Mouse (Mus musculus) spleen, postnatal 36 days (tissue): ENCODE measurements around the gene Fn3k.
A peak's percentile ranks its signal among the peaks of the same experiment; 100 is the strongest.

Source experiments
- DNase-seq, 2 experiments: peaks; one replicate each; pipeline ENCODE4 v3.0.0; 2022; ENCODE audit warnings: low spot score in 2 of 2, mixed read lengths in 1 of 2

Fn3k gene

GRCm38 (mm10) chr11:121434156-121435155, at the start of gene Fn3k:
Fn3k (plus strand) TSS chr11:121434913.
- DNase-seq = peak; percentile 86 to 89

DNA sequence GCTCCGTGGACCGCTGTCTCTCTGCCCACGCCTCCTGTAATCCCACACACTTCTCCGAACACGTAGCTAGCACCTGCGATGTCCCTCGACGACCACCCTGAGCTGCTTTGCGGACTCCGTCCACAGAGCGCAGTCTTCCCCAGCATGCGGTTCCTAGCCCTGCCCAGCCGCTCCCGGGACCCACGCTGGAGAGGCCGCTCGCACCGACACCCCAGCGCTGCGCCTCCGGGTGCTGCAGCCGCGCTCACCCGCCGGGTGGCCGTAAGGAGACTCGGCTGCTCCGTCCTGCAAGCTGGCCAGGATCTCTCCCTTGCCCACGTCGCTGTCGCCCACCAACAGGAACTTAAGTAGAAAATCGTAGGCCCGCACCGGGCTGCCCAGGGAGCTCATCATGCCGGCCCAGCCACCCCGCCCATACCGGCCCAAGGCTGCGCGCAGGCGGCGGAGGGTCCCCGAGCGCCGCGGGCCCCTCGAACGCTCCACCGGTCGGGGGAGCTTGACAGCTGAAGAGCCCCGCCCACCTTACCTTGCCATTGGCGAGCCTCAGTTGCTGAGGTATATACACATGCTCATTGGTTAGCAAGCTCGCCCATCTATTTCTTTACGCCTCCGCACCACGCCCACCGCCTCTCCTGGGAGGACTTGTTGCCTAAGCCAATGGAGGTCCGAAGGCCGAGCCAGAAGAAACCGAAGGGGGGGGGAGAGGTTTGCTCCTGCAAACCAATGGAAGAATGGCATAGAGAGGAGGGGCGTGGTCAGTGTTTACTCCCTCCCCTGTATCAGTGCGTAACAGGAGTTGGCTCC, 46.8 kb upstream of the Fn3k start, which contains the start of gene Rab40b:
Rab40b (minus strand) TSS at position 502 of the 804 bp plus-strand sequence.
- peak; percentile 55 to 69 for DNase-seq

DNA sequence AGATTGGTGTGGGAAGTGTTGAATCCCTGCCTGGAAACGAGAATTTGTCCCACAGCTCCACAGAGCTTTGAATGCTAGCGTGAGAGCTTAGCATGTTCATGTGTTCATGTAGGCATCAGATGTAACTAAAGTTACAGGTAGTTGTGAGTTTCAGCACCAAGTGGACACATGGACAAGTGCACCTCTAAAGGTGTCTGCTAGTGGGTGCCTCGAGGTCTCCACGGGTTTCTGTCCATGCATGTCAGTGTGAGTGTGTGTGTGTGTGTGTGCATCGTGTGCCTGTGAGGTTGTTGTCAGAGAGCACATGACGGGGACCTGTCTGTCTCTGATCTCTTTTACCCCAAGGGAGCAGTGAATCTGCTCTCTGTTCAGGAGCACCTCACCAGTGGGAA, 46.2 kb upstream of the Fn3k start:
- no peak for DNase-seq

DNA sequence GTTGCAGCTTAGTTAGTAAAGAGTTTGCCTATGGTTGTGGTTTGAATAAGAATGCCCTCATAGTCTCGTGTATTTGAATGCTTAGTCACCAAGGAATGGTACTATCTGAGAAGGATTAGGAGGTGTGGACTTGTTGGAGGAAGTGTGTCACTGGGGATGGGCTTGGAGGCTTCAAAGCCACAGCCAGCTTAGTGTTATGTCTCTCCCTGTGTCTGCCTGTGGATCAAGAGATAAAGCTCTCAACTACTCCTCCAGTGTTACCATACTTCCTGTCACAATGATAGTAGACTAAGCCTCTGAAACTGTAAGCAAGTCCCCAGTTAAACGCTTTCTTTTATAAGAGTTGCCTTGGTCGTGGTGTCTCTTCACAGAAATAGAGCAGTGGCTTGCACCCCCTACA, 43.9 kb upstream of the Fn3k start:
- no peak for DNase-seq

DNA sequence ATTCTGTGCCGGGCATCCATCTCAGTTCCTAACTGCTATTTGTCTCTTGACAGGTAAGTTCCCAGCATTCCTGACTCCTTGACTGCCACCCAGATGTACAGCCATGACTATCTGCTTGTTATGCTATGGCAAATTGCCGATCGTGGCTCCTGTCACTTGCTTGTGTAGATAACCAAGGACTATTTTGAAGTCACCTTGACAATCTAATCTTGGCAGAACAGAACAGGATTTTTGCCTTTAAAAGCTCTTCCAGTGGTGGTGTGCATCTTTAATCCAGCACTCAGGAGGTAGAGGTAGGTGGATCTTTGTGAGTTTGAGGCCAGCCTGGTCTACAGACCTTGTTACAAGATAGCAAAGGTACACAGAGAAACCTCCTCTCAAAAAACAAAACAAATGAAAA, 42.3 kb upstream of the Fn3k start:
- DNase-seq = no peak

GRCm38 (mm10) chr11:121407366-121408155, 27.2 kb upstream of the Fn3k start:
- no peak for DNase-seq

GRCm38 (mm10) chr11:121414762-121415161, 20.0 kb upstream of the Fn3k start:
- DNase-seq = no peak

DNA sequence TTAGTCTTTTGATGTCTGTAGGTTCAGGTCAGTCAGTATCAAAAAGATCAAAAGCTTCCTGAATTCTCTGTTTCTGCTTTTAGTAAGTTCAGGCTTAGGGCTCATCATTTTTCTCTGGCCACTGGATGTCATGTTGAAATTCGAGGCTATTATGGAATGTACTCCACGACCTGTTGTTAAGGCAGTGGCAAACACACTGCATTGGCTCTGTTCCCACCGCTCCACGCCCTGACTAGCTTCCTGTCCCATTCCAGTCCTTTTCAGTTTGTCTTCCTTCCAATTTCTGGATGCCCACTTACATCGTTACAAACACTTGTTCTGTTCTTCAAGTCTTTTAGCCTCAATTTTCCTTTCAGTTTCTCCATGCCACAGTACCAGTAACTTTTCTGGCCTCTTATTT, 19.4 kb upstream of the Fn3k start:
- no peak for DNase-seq

GRCm38 (mm10) chr11:121417971-121418370, 16.7 kb upstream of the Fn3k start:
- no peak for DNase-seq

DNA sequence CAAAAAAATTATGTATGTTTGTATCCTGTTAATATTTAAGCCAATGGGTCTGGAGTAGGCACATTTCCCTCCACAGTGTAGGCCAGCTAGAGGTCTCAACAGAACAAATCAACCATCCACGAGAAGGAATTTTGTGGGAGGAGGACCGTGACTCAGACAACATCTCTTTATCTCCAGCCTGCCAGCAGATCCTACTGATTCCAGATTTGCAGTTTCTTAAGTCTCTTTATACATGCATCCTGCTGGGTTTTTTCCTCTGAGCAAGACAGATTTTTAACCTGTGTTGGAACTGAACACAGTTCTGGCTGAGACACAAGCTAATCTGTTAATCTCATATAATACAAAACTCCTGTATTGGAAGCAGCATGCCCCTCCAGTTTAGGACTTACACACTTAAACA, 15.8 kb upstream of the Fn3k start:
- no peak for DNase-seq

GRCm38 (mm10) chr11:121420379-121420778, 14.3 kb upstream of the Fn3k start:
- DNase-seq = no peak

GRCm38 (mm10) chr11:121420830-121421552, 13.7 kb upstream of the Fn3k start, which contains the start of gene Fn3krp:
Fn3krp (plus strand) TSS chr11:121421401.
- peak; percentile 97 to 99 for DNase-seq

DNA sequence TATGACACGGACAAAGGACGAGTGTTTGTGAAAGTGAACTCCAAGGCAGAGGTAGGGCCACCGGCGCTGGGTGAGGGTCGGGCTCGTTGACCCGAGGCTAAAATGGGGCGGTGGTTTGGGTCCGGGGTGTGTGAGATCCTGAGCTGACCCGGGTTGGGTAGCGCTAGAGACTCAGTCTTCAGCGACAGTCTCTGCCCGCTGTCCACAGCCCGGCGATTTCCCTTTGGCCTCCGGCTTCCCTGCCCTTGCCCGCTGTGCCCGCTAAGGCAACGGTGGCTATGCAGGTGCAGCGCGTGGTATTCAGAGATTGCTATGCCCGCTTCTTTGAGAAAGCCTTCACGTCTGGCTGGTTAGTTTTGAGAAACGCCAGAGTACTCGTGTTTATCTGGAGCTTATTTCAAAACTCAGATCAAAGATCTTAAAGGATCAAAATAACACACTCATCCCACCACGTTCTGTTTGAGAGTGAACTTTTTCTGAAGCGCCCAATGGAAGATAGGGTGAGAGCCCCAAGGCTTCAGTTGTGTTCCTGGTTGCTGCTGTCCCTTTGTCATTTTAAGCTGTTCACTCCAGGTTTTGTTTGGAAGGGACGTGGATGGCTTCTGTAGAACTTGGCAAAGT, 13.1 kb upstream of the Fn3k start:
- peak in 1 of 2 experiments; percentile 4 for DNase-seq

DNA sequence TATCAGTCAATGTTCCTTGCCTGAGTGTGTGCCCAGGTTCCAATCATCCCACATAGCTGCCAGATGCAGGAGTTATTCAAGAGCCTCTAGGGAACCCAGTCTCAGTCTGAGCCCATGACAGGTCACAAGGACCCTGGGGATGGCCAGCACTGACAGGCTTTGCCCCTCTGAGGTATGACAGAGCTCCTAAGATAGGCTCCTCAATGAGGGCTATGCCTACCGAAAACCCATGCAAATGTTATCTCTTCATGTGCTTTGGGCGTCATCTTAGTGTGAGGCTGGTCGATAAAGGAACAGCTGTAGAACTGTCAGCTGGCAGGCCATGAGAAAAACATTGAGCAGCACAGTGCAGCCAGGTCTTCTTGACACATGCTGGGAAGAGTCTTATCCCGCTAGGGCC, 1.3 kb upstream of the Fn3k start:
- DNase-seq = peak; percentile 52 to 68

DNA sequence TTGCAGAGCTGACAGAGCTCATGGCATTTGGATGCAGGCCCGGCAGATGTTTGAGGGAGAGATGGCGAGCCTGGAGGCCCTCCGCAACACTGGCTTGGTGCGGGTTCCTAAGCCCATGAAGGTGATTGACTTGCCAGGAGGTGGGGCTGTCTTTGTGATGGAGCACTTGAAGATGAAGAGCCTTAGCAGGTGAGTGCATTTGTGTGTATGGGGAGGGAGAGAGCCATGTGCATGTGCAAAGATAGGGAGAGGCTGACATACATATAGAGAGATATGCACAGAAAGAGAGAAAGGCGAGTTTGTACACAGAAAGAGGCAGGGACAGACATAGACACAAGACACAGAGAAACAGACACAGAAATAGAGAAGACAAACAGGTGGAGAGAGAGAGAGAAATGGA, 2.5 kb downstream of the Fn3k start:
- peak in 1 of 2 experiments; percentile 16 for DNase-seq

DNA sequence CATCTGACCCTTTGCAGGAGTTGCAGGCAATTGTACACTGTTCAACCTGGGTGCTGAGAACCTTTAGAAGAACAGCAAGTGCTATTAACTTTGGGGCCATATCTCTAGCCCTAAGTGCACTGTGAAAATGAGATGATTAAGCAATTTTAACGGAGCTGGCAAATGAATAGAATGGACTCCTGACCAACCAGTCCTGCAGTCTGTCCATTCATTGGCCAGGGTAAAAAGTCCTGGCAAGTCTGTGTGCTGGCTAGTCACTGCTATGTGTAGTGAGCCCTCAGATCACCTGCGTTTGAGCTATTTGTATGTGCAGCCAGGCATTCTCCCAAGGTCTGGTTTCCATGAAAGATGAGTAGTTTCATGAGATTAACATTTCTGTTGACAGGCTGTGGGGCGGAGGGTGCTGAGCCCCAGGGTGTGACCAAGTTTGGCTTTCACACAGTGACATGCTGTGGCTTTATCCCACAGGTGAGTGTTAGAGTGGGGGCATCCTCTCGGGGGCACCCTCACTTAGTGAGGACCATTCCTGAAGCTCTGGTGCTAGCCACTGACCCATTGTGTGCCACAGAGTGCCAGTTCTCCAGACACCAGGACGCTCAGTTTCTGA, 5.1 kb downstream of the Fn3k start:
- DNase-seq = no peak

- DNase-seq = no peak
These were observed 6.9 kb downstream of the Fn3k start for GRCm38 (mm10) chr11:121441653-121442052.

DNA sequence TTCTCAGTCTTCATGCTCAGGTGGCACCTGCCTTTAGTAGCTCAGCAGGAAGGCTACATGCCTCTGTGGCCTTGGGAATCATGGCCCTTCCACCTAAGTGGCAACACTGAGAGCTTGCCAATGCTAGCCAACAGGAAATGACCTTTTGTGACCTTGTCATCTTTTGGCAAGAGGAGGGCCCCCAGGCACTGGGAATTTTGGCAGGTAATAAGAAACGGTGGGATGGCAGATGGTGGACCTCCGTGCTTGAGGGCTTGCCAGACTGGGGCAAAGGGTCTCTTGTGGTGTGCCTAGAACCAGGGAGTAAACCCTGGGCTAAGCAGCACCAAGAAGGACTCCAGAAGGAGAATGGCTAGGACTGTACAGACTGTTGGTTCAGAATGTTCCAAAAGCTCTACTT, 7.4 kb downstream of the Fn3k start:
- no peak for DNase-seq

DNA sequence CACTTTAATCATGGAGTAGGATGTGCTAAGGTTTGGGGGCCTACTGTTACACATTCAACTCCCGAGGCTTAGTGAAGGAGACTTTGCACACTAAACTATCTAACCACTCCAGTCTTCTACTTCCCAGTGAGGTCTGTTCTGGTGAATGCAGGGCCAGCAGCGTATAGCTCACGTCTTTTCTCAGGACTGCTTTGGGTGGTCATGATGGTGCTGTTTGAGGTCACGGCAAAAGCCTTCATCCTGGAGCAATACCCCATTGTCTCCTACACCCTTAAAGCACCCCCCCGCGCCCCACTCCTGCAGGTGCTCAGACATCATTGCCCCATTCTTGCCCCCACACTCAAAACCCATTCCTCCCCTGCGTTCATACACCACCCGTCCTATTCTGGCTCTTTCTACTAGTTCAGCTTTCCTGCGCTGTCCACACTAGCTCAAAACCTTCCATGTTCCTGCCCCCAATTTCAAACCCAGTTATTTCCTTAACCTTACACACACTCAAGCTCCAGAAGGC, 16.6 kb downstream of the Fn3k start:
- no peak for DNase-seq
